Mouse (Mus musculus): ENCODE results near the gene Zcwpw1. TPM values are rescaled to one million over a fixed set of nuclear protein-coding genes. Genes with fewer than 3 reads are reported as not detected.
A peak's percentile ranks its signal among the peaks of the same experiment; 100 is the strongest.
"Not testable (repeated sequence)": the region's sequence is repeated elsewhere in the genome, so short reads cannot be mapped to it uniquely, and the experiment has no call there.

Gene Zcwpw1
- total RNA-seq, 2 experiments from 2014 or later, result 0.35 TPM; not detected in 1

DNA sequence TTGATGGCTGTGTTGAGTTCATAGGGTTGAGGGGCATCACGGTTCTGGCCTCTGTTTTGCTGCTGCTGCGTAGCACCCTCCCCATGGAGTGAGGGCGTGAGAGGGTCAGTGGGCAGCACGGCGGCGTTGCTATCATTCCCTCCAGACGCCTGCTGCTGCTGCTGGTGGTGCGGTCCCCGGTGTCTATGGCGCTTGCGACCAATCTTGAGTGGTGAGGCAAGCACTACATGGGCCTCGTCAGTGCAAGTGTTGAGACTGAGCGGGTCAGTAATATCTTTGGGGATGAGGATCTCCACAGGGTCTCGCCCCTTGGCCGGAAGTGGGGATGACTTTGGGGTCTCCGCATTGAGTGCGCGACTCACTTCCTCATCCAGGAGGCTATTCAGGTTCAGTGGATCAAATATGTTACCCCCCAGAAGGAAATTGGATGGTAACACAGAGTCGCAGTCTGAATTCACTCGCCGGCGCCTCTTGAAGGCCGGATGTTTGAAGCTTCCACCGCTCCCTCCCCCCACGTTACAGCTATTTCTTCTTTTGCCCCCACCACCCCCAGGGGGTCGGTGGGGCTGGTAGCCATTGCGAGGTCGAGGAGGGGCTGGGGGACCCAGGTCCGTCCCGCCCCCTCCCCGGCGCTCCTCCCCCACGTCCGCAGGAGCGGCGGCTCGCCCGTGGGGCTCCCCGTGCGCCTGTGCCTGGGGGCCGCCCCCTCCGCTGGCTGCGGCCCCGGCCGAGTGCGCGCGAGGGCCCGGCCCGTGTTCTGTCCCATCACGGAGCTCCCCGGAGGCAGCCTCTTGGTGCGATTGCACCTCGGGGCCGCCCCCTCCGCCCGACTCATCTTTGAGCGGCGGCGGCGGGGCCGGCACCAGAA is 2.2 kb upstream of the Zcwpw1 start:
- DNase-seq, result peak; percentile 71

DNA sequence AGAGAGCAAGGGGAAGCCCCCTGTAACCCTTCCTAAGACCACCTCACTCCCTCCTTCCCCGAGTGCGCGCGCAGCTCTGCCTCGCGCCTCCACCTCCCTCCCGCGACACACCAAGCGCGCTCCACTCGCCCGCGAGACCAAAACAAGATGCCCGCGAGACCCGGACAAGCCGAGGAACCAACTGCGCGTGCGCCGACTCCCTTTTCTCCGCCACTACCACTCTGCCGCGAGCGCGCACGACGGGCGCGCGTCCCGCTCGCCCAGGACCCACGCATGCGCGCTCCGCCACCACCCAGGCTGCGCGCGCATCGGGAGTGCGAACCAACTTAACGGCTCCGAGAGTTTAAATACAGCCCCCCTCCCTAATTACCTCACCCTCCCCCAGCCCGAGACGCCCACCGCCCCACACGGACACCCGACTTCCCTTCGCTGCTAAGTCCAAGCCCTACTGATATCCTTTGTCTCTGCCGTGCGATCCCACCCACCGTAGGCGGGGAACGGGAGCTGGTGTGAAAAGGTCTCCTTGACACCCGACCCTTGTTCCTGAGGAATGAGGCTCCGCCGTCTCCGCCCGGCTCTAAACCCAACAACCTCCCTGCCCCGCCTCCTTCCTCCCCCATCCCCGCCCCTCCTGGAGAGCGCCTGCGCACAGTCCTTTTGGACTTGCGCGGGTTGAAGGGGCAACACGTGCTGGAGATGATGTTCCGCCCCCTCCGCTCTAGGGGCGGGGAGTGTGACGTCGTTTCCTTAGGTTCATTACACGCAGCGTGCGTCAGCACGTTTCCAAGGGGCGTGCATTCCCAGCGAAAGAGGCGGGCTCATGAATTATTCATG is 1.3 kb upstream of the Zcwpw1 start:
- DNase-seq, result peak; percentile 99

DNA sequence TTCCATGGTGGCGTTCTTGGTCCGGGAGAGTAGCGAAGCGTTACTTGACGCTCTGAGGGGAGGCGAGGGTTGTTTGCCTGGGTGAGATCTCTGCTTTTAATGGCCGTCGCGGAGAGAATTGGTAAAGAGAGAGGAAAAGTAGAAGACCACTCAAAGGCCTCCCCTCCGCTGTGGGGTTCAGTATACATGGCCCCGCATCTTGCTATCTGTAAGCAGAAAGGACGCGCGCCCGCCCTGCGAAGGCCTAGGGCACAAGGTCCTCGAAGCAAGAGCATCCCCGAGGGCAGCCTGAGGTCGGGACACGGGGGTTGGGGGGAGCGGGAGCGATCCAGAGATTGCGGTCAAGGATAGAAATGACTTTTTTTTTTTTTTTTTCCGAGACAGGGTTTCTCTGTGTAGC is 573 bp downstream of the Zcwpw1 start:
- DNase-seq, result no peak

DNA sequence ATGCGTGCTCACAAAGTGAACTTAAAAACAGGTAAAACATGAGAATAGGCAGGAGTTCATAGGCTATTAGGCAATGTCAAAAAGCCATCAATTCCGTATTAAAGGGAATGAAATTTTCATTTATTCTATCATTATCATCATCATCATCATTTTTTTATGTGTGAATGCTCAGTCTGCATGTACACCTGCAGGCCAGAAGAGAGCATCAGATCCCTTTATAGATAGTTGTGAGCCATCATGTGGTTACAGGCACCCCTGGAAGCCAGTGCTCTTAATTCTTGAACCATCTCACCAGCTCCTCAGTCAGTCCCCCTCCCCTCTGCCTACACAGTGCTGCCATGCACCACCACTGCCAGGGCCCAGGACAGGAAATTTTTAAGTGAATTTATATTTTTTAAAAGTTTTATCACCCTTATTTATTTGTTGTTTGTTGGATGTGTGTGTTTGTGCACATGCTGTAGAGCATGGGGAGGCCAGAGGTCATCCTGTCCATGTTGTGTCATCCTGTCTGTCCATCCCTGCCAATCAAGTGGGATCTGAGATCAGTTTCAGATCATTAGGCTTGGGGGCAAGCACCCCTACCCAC is 1.4 kb downstream of the Zcwpw1 start:
- no peak for DNase-seq

DNA sequence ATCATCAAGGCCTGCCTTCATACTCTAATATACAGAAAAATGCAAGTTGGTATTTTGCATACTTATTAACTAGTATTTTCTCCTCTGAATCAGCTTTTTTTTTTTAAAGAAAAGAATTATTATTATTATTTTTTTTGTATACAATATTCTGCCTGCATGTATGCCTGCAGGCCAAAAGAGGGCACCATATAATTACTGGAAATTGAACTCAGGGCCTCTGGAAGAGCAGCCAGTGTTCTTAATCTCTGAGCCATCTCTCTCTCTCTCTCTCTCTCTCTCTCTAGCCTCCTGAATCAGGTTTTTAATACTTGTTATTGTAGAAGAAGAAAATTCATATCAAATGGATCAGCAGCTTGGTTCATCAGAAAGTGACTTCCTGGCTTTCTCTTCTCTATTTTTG is 4.0 kb downstream of the Zcwpw1 start:
- no peak for DNase-seq

DNA sequence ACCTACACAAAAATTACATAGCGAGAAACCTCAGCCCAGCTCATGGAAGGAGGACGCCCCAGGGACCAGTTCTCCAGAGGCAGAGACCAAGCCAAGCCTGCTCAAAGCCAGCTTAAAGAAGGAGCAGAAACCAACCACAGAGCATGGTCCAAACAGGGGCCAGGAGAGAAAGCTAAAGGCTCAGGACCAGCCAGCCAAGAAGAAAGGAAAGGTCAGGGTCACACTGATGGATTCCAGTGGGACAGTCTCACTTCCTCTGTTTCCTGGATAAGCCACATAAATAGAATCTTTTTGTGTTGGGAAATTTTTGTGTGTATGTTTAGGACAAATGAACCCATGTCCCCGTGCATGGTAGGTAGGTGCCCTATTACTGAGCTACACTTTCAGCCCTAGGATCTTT is 9.0 kb downstream of the Zcwpw1 start:
- no peak for DNase-seq

DNA sequence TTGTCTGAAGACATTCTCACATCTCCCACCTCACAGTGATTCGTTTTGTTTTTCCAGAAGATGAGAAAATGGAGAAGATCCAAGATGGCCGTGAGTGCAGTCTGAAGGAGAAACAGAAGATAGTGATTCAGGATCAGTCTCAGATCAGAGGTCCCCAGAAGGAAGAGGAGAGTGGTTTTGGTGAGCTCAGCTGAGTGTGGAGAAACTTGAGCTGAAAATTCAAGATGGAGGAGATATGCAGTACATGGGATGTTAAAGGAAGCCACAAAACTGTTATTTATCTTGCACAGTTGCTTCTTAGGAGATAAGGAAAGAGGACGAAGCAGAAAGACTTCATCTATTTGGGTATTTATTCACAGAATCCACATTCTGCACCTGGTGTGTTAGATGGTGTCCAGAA is 13.3 kb downstream of the Zcwpw1 start:
- DNase-seq, result no peak

DNA sequence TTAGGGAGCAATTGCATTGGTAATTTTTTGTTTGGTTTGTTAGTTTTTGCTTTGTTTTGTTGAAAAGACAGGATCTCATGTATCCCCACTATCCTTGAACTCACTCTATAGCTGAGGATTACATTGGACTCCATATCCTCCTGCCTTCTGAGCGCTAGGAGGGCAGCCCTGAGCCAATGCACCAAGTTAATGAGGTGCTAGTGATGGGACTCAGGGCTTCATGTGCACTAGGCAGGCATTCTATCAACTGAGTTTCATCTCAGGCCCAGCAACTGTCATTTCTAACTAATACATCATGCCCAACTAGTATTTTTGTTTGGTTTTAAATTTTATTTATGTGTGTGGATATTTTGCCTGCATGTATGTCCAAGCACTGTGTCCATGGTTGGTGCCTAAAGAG is 18.6 kb downstream of the Zcwpw1 start:
- no peak for DNase-seq

DNA sequence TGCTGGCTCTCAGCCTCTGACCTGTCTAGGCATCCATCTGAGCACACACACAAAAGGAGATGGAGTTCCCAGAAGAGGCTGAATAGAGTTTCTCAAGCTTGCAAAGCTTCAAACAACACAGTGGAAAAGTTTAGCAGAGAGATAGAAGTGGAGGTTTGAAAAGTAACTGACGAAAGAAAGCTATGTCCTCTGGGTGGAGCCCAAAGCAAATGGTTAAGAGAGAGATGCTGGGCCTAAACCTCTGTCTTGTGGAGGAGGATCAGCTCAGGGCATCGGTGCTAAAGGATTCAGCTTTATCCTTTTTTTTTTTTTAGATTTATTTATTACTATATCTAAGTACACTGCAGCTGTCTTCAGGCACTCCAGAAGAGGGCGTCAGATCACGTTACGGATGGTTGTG is 20.7 kb downstream of the Zcwpw1 start:
- DNase-seq, result no peak

DNA sequence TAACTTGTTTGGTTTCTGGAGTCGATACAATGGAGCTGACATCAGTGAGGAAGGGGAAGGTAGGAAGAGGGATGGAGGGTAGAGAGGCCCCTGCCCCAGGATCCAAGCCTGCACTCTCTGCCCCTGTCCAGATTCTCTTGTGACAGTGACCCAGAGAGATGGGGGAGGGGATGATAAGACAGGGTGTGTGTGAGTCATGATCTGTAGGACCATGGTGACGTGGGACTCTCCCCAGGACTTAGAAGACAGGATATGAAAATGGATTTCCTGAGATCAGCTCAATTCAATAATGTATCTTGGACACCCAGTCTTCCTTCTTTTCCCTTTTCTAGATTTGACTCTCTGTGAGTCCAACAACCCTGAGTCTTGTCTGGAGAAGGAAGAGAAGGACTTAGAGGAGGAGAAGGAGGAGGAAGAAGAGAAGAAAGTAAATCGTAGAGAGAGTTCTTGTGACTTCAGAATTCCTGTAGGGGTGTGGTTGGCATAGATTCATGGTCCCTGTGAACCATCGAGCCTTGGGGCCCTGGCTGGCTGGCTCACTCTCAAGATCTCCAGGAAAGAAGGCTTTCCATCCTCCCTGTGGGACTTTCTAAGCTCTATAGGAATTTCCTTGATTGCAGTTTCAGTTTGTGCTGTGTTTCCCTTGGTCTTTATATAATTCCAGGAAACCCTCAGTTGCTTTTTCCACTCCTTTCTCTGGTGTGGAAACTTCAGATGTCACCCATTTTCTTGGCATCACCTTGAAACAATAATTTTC is 30.0 kb downstream of the Zcwpw1 start:
- no peak for DNase-seq

DNA sequence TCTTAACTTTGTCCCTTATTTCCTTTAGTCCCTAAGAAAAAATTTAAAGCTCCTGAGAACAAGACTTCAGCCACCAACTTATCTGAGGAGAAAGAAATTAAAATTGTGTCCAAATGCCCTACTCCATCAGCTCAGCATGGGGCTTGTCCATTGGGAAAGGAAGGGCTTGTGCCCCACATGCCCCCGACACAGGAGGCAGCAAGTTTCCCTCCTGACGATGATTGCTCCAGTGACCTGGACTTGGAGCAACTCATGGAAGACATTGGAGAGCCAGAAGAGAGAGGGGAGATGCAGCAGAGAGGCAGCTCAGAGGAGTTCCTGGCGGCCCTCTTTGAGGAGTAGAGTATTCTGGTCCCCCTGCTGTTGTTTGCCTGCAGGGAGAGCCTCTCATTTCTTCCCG is 34.5 kb downstream of the Zcwpw1 start:
- DNase-seq, result no peak

DNA sequence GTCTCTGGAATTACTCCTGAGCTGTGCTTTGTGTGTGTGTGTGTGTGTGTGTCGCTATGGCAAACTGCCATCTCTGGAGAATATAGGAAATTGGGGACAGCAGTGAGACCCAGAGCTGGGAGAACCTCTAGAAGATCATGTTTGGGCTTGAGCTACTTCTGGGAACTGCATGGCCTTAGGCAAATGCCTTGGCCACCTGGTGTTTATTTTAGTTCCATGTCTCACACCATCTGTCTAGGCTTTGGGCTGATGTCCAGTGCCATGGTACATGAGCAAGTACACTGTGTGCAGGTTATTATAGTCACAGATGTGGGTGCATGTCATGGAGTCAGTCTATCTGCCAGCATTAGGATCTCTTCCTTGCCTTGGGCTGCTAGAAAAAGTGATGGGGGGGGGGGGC is 35.0 kb downstream of the Zcwpw1 start:
- no peak for DNase-seq

DNA sequence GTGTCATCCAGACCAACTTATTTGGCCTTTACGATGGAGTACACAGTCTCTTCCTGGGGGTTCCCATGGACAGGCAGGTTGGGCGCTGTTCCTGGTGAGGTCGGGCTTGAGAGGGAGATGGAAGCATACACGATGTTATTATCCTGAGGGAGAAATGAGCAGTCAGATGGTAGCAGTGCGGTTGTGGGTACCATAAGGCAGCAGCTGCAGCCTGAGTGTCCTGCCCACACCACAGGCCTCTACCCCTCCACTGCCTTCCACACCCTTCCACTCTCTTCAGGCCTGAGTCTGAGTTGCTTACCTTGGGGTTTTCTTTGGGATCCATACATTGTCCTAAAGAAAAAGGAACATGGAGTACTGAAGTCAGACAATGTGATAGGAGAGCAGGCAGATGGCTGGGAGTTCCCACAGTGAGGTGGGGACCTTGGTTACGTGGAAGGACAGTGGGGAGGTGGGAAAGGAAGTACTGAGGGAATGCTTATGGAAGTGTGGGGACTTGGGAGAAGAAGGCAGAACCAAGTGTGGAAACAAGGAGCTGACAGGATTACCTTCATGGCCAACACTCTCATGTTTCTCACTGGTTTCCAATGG is 36.0 kb downstream of the Zcwpw1 start:
- DNase-seq, result no peak

DNA sequence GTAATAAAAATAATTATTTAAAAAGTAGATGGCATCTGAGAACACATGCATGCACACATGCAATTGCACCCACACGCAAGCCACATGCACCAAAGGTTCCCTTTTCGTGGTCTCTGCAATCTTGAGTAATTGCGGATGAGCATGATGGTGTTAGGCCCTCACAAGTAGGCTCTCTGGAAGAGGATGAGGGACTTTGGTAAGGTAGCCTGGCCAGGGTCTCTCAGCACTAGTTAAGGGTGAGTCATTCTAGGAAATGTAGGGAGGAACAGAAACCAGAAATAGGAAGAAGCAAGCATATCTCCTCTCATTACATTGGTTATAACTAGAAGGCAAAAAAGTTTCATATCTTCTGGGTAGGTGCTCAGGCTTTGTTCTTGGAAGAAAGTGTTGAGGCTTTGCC is 37.4 kb downstream of the Zcwpw1 start:
- no peak for DNase-seq

DNA sequence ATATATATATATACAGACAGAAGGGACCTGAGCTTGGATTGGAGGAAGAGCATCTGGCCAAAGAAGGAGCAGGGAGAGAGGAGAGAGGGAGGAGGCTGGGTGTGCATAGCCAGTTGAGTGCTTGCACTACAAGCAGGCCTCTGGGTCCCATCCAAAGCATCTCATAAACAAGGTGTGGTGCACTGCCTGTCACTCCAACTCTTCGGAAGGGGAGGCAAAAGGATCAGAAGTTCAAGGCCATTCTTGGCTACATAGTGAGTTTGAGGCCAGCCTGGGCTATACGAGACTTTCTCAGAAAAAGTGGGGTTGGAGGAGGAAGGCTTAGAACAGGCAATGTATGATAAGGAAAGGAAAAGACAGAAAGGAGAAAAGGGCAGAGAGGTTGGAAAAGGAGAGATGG is 38.4 kb downstream of the Zcwpw1 start:
- no peak for DNase-seq

DNA sequence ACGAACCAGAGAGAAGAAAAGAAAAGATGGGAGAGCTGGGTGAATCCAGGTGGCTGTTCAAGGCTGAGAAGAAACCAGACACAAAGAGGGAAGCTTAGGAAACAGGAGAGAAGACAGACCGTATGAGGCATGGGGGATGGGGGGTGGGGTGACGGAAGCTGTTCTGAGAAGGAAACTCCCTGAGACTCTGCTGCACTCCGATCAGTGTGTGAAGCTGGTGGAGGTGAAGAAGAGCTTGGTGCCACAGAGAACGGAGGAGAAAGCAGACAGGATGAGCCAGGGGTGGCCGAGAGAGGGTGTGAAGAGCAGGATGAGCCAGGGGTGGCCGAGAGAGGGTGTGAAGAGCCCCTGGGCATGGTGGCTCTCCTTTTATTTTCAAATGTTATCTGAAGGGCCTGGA is 38.8 kb downstream of the Zcwpw1 start:
- no peak for DNase-seq

DNA sequence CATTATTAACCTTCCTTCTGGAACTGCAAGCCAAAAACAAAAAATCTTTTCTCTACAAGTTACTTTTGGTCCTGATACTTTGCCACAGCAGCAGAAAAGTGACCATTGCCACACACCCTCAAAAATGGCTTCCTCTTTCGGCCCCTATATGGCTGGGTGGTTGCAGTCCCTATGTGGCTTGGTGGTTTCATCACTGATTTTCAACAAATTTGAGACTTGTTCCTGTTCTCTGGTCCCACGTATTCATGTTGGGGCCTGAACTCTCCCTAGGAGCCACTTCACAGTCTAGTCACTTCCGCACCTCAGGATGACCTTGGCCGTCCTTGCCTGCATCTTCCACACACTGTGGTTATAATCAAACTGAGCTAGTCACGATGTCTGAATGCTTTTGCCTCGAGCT is 41.1 kb downstream of the Zcwpw1 start:
- DNase-seq, result no peak

DNA sequence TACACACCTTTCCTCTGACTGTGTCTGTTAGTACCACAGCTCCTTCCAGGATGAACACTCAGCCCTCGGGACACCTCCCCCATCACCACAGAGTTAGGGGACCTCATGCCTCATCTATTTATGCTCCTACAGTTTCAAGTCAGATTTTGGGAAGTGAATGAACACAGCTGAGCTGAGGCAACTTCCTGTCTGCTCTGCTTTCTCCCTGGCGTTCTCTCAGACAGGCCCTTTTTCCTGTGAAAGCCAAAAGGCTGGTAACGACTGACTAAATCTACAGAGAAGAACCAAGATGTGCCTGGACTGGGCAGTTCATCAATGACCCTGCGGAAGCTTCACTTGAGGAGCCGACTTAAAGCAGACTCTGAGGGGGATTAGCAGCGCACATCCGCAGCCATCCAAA is 42.6 kb downstream of the Zcwpw1 start:
- DNase-seq, result no peak

DNA sequence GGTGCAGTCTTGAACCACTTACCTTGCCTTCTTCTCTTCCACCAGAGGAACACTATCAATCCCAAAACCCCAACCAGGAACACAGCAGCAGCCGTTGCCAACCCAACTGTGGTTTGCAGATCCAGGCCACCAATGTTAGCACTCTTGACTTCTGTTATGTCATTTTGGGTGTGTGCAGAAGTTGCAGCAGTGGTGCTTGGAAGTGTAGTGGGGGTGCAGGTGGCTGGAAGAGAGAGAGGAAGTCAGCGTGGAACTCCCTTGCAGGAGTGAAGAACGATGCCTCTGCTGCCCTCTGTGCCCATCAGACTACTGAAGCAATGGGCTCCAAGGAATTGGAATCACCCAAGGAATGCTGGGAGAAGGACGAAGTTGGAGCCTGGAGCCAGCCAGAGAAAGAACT is 43.5 kb downstream of the Zcwpw1 start:
- DNase-seq, result no peak

DNA sequence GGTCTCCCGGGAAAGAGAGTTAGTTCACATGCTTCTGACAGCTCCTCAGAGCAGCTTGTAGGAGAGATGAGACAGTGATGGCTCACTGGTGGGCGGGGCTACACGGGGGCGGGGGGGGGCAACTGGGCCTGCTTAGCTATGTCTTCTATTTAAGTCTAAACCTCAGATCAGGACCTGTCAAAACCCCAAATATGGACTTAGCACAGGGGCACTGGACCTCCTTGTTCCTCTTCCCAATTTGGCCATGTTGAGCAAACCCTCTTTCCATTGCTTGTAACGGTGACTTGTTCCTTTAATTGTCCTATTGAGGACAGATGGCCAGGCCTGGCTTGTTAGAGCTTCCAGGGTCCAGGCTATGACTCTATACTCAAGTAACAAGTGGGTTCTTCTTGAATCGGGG is 43.9 kb downstream of the Zcwpw1 start:
- no peak for DNase-seq

DNA sequence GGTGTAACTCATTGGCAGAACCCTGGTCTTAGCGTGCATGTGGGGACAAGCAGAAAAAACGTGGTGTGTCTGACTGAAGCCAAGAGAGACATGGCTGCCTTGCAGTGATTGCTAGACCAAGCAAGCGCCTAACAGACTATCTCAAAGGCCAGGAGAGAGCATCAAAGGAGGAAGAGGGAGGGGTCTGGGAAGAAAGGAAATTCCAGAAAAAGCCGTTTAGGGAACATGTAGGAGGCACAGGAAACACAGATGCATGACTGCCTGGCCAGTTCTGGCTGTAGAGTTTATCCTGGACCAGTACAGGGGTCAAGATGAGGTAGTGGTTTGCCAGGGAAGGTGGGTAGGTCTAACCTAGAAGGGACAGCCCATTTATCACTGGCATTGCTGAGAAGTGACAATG is 45.9 kb downstream of the Zcwpw1 start:
- no peak for DNase-seq

DNA sequence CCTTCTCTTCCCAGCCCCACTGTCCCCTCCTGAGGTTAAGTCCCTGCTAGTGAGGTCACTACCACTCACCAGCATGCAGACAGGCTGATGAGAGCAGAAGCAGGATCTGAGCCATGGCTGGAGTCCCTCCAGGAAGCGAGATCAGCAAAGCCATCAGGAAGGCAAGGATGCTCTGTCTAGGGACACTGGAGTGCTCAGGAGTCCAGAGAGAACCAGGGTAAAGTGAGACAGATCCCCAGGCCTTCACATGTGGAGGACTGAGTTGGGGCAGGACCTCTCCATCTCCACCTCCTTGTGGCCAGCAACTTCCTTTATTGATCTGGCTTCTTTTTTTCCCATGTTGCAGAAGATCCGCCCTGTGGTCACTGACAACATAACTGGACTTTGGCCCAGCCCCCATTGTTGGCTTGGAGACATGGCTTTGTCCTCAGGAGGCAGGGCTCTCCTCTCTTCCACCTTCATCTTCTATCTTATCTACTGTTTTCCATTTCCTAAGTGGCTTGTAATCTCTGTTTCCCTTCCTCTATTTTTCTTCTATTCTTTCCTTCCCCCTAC is 48.4 kb downstream of the Zcwpw1 start, which contains the start of gene Pilra:
Gene Pilra (minus strand): TSS at position 316 of the 555 bp plus-strand sequence.
- not testable (repeated sequence) for DNase-seq

Measured in gastrocnemius, postnatal 25 days (tissue).